Mouse (Mus musculus) erythroblast, embryonic 14.5 days (primary cell): ENCODE results near the gene Fars2.

ENCODE experiments used
- GATA1 ChIP-seq: IDR thresholded peaks from 2 replicates; pipeline ENCODE4 v1.6.1; 2012; ENCODE audit warnings: low read length, inconsistent platforms, mixed read lengths
- TAL1 ChIP-seq: IDR thresholded peaks from 3 replicates; pipeline ENCODE4 v1.6.1; 2012; ENCODE audit warnings: low read length, inconsistent platforms, mixed read lengths

- no peak for TF ChIP-seq TAL1
- no peak for TF ChIP-seq GATA1
Measured at GRCm38 (mm10) chr13:36386074-36386473, 268.9 kb downstream of the Fars2 start.
